Mouse (Mus musculus): ENCODE results near the gene Ccdc34. TPM values are rescaled to one million over a fixed set of nuclear protein-coding genes. Genes with fewer than 3 reads are reported as not detected.

Ccdc34 gene
- 55.8 and 61.8 TPM in 2 replicates for polyA plus RNA-seq (2016; fragmentation: Nextera tagmentation; extraction: Ambion mirVana)

DNA sequence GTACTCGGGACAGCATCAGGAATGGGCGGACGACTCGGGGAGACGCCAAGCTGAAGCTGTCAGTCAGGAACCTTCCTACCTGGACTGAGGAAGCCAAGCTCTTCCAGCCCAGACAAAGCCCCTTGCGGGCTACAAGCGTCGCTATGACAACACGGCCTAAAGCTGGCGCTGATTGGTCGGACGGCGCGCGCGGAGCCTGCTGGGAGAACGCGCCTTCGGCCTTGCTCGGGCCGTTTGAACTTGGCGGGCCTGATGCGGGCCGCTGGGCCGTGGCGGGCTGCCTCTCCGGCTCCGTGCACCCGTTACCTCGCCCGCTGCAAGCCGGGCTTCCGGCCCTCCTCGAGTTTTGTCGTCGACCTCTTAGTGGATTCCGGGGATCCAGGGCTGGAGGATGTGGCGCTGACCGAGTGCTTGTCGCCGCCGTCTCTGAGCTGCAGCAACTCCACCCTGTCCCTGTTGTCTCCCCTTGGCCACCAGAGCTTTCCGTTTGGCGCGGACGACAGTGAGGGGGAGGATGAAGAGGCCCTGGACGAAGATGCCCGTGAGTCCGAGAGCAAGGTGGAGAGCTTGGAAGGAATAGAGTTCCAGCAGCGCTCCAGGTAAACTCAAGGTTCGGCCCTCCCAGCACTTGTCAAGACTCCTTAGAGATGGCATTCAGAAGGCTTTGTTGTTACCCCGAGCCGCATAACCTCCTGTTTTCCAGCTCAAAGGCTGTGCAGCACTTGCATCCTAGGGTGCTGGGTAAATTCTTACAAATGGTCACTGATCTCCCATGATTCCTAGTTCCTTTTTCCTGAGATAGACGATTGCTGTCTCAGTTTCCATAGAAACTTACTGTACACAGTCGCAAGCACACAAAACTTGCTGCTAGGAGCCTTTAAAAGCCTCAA lies at the start of gene Ccdc34:
Gene Ccdc34 (plus strand): TSS at position 202 of the 890 bp plus-strand sequence.
- H3K4me1 ChIP-seq, result peaks cover 20% of the 10 kb centered on the region
- peak within 1 kb of the TSS; percentile 90 for H3K27ac ChIP-seq (replicated peaks)
- WGBS, result under 1% methylated on average over 55 of the region's 55 CpGs
- peak within 1 kb of the TSS; percentile 69 for H3K4me2 ChIP-seq (replicated peaks)
- H3K27me3 ChIP-seq, result no peaks in the 10 kb centered on the region
- H3K36me3 ChIP-seq, result peaks cover 14% of the 10 kb centered on the region
- no peaks in the 10 kb centered on the region for H3K9me3 ChIP-seq
- peak within 1 kb of the TSS; percentile 80 for H3K4me3 ChIP-seq
- ATAC-seq (ENCODE audit: low FRiP score, low read depth), result peak; percentile 100
- H3K9ac ChIP-seq (replicated peaks), result peak within 1 kb of the TSS; percentile 90

DNA sequence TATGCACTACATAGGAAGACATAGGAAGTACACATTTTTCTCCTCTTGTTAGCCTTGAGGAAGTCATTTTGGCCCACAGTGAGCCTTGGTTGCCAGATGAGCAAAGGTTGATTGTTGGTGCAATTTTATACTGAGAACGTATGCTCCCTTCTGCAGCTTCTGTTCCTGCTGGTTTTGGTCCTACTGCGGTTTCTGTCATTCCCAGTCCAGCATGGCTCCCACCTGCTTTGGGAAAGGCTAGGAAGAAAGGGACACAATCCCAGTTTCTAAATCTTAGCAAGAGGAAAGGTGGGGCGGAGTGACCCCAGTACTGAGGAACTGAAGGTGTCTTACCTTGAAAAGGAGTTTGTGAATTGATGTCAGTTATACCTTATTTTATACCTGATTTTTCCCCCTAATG lies 48.2 kb upstream of the Ccdc34 start:
- H3K4me2 ChIP-seq (replicated peaks), result no peak overlapping the region
- H3K4me3 ChIP-seq, result no peak overlapping the region
- ATAC-seq (ENCODE audit: low FRiP score, low read depth), result no peak
- WGBS, result 93% methylated on average over 3 of the region's 3 CpGs
- no peaks in the 10 kb centered on the region for H3K36me3 ChIP-seq
- no peaks in the 10 kb centered on the region for H3K27me3 ChIP-seq
- H3K27ac ChIP-seq (replicated peaks), result no peak overlapping the region
- peaks cover 4% of the 10 kb centered on the region; the same call in 1 of the 2 replicates for H3K4me1 ChIP-seq
- H3K9ac ChIP-seq (replicated peaks), result no peak overlapping the region
- no peaks in the 10 kb centered on the region for H3K9me3 ChIP-seq

DNA sequence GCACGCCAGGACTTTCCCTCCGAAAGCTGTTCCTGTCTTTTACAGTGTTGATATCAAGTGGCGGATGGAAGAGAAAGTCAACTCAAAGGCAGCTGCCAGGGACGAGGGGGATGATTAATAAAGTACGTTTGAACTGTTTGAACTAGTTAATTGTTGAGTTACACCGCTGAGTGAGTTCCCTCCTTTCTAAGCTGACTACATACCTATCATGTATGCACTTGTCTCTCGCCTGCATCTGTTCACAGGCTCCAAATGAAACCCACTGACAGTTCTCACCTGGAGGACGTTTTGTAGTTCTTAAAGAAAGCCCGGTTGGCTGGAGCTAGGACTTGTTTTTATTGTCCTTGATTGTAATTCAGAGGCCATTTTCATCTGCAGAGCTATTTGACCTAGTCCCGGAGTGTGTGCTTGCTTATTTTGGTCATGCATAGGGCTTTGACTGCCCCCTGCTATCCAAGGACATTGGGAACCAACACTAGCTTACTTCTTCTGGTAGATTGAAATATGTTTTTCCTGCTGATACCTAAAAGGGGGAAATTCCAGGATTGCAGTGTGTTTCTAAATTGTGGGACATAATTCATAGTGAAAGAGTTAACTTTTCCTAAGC lies 47.6 kb upstream of the Ccdc34 start:
- Histone ChIP-seq H3K27ac (replicated peaks) (no peak overlapping the region), H3K27me3 (no peaks in the 10 kb centered on the region)
- 78% methylated on average over 10 of the region's 10 CpGs for WGBS

DNA sequence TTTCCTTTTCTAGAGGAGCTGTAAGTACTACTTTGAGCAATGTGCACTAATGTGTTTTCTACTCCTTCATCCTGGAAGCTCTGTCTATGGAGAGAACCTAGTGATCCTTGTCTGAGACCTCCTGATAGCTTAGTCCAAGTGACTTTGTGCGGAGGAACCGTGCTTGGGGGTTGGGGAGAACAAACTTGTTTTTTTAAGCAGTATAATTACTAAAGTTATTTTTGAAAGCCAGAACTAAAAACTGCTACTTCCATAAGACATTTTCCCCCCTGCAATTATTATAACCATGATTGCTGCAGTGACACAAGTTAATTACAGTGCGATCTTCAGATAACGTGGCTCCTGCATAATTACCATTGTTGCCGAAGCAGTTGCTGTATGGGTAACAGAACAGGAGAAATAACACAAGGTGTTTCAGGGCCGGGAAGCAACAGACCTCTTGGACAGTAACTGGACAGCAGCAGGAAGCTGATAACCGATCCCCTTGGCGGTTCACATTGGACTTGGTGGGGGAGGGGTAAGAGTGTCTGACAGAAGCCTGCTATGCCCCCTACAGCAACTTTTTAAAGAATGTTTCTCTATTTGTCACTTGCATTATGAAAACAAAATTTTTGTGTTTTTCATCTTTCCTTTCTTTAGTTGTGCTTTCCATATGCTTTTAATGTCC lies 46.7 kb upstream of the Ccdc34 start:
- Histone ChIP-seq H3K4me1 (peaks cover 4% of the 10 kb centered on the region; the same call in 1 of the 2 replicates), H3K9me3 (no peaks in the 10 kb centered on the region), H3K9ac (replicated peaks) (no peak overlapping the region), H3K36me3 (peaks cover 3% of the 10 kb centered on the region; the same call in 1 of the 2 replicates), H3K27ac (replicated peaks) (no peak overlapping the region), H3K4me3 (no peak overlapping the region), H3K27me3 (no peaks in the 10 kb centered on the region), H3K4me2 (replicated peaks) (no peak overlapping the region)
- ATAC-seq (ENCODE audit: low FRiP score, low read depth), result no peak
- 81% methylated on average over 8 of the region's 8 CpGs for WGBS

More for the DNA sequence above, 47.6 kb upstream of the Ccdc34 start:
- Histone ChIP-seq H3K9me3 (no peaks in the 10 kb centered on the region), H3K4me3 (no peak overlapping the region), H3K36me3 (no peaks in the 10 kb centered on the region), H3K9ac (replicated peaks) (no peak overlapping the region), H3K4me1 (peaks cover 4% of the 10 kb centered on the region; the same call in 1 of the 2 replicates), H3K4me2 (replicated peaks) (no peak overlapping the region)
- no peak for ATAC-seq (ENCODE audit: low FRiP score, low read depth)

DNA sequence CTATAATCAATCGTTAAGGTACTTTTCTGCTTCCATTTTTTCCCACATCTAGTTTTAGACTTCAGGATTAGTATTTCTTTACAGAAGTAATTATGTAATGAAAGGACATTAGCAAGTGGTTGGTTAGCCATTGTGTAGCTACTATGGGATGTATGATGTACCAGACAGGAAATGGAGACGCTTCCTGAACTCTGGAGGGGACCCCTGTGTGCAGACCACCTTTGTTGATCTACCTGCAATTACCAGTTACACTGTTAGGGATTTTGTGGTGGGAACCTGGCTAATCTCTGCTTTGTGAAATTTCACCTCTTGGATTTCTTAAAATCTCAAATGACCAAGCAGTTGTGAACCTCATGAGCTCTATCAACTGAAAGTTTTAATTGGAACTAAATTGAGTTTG lies 45.3 kb upstream of the Ccdc34 start:
- ATAC-seq (ENCODE audit: low FRiP score, low read depth), result no peak
- H3K4me2 ChIP-seq (replicated peaks), result no peak overlapping the region

DNA sequence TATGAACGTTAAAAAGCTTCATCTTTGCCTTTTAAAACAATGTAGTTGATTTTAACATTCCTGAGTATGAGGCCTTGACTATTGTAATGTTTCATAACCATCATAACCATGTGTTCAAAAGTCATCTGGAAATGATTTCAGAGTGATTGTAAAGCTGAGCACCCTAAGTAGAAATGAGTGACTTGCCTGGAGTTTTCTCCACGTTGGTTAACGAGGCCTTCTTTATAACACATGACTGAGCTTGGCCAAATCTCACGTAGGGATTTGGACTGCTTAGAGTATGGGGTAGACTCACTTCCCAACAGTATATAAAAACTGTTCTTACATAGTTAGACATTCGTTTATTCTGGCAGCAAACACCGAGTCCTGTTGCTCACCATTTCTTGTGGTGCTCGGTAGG lies 44.7 kb upstream of the Ccdc34 start:
- Histone ChIP-seq H3K4me2 (replicated peaks) (no peak overlapping the region), H3K4me1 (peaks cover 4% of the 10 kb centered on the region; the same call in 1 of the 2 replicates), H3K27me3 (no peaks in the 10 kb centered on the region), H3K36me3 (peaks cover 6% of the 10 kb centered on the region), H3K4me3 (no peak overlapping the region), H3K9me3 (no peaks in the 10 kb centered on the region), H3K9ac (replicated peaks) (no peak overlapping the region), H3K27ac (replicated peaks) (no peak overlapping the region)
- 81% methylated on average over 7 of the region's 7 CpGs for WGBS
- ATAC-seq (ENCODE audit: low FRiP score, low read depth), result no peak

More for the DNA sequence above, 45.3 kb upstream of the Ccdc34 start:
- Histone ChIP-seq H3K27ac (replicated peaks) (no peak overlapping the region), H3K36me3 (peaks cover 6% of the 10 kb centered on the region), H3K27me3 (no peaks in the 10 kb centered on the region), H3K4me3 (no peak overlapping the region), H3K9ac (replicated peaks) (no peak overlapping the region), H3K4me1 (peaks cover 4% of the 10 kb centered on the region; the same call in 1 of the 2 replicates), H3K9me3 (no peaks in the 10 kb centered on the region)
- 86% methylated on average over 2 of the region's 2 CpGs for WGBS

DNA sequence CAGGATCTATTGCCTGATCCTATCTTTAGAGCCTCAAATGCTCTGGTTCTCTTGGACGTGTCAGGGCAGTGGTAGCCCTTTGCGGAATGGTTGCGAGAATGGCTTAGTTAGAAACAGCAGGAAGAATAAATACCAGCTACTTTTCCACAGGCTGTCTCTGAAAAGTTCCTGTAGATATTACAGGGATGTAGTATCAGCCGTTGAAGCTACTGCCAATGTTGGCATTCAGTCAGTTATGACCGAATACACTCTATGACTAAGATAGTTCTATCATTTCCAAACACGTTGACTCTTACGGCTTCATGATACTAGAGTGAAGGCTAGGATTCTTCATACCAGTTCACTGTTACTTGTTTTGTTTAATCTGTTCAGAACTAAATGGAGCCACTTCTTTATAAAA lies 42.8 kb upstream of the Ccdc34 start:
- H3K27ac ChIP-seq (replicated peaks), result no peak overlapping the region
- H3K9ac ChIP-seq (replicated peaks), result no peak overlapping the region
- H3K27me3 ChIP-seq, result no peaks in the 10 kb centered on the region
- 95% methylated on average over 7 of the region's 7 CpGs for WGBS
- no peak overlapping the region for H3K4me3 ChIP-seq
- H3K4me1 ChIP-seq, result peaks cover 4% of the 10 kb centered on the region; the same call in 1 of the 2 replicates
- H3K9me3 ChIP-seq, result no peaks in the 10 kb centered on the region
- no peak overlapping the region for H3K4me2 ChIP-seq (replicated peaks)
- H3K36me3 ChIP-seq, result peaks cover 6% of the 10 kb centered on the region
- no peak for ATAC-seq (ENCODE audit: low FRiP score, low read depth)

DNA sequence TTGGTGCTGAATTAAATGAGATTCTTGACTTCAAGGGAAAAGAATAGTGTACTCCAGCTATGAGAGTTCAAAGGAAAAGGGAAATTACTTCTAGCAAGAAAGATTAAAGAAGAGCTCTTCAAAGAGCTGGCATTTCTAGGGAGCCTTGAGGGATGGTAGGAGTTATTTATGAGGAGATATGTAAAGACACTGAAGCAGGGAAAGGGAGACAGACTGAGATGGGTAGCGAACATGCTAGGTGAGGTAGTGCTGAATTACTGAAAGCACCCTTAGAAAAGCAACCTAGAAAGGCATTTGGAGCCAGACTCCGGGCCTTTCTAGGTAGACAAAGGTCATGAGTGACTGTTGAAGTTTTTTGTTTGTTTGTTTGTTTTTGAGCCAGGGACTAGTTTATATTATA lies 41.4 kb upstream of the Ccdc34 start:
- 90% methylated on average over 2 of the region's 2 CpGs for WGBS
- no peaks in the 10 kb centered on the region for H3K27me3 ChIP-seq
- no peaks in the 10 kb centered on the region for H3K9me3 ChIP-seq
- H3K4me2 ChIP-seq (replicated peaks), result no peak overlapping the region
- H3K27ac ChIP-seq (replicated peaks), result no peak overlapping the region
- no peak overlapping the region for H3K9ac ChIP-seq (replicated peaks)
- no peaks in the 10 kb centered on the region for H3K4me1 ChIP-seq
- peaks cover 6% of the 10 kb centered on the region for H3K36me3 ChIP-seq
- no peak overlapping the region for H3K4me3 ChIP-seq
- ATAC-seq (ENCODE audit: low FRiP score, low read depth), result no peak

DNA sequence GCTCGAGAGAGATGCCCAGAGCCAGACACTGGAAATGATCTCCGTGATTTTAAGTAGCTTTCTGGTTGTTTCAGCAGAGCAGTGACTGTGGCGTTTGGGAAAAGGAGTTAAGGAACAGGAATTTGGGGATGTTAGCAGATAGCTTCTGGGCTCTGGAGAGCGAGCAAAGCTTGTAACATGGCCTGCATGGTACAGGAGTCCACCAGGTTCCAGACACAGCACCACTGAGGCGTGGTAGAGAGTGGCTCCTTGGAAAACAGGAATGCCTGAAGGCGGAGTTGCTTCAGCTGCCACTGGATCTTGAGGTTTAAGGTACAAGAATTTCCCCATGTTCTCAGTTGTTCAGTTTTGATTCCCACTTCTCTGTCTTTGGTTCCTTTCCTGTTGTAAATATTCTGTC lies 40.3 kb upstream of the Ccdc34 start:
- Histone ChIP-seq H3K27me3 (no peaks in the 10 kb centered on the region), H3K27ac (replicated peaks) (no peak overlapping the region), H3K36me3 (peaks cover 6% of the 10 kb centered on the region), H3K9me3 (no peaks in the 10 kb centered on the region), H3K9ac (replicated peaks) (no peak overlapping the region), H3K4me3 (no peak overlapping the region), H3K4me2 (replicated peaks) (no peak overlapping the region), H3K4me1 (no peaks in the 10 kb centered on the region)
- no peak for ATAC-seq (ENCODE audit: low FRiP score, low read depth)
- WGBS, result 84% methylated on average over 6 of the region's 6 CpGs

DNA sequence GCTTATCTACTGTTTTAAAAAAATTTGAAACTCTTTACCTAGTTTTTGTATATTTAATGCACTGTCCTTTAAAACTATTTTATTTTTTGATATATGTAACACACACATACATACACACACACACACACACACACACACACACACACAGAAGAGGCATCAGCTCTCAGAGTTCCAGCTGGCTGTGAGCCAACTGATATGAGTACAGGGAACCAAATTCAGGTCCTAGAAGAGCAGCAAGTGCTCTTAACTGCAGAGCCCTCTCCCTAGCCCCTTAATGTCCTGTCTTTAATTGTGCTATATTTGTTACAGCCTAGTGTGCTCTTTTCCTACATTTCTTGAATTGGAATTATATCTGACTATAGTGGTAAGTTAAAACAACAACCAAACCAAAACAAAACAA lies 38.4 kb upstream of the Ccdc34 start:
- ATAC-seq (ENCODE audit: low FRiP score, low read depth), result no peak
- Histone ChIP-seq H3K9ac (replicated peaks) (no peak overlapping the region), H3K27ac (replicated peaks) (no peak overlapping the region), H3K36me3 (peaks cover 6% of the 10 kb centered on the region), H3K4me1 (no peaks in the 10 kb centered on the region), H3K9me3 (no peaks in the 10 kb centered on the region), H3K4me2 (replicated peaks) (no peak overlapping the region), H3K27me3 (no peaks in the 10 kb centered on the region), H3K4me3 (no peak overlapping the region)

DNA sequence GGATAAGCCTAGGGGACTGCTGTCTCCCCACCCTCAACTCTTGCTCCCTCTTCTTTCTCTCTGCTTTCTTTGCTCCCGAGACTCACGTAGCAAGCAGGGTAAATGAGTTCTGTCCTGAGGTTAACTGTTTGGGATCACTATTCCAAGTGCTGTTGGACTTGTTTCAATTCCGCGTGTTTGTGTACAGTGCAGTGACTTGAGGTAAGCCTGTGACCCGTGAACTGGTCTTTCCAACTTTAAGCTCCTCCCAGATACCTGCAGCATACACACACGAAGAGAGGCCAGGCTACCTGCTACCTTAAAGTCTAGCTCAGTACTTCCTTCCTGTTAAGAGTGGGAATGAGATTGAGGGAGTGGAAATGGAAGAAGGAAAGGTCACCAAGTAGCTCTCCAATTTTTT lies 34.2 kb upstream of the Ccdc34 start:
- no peak overlapping the region for H3K4me3 ChIP-seq
- 90% methylated on average over 6 of the region's 6 CpGs for WGBS
- no peak overlapping the region for H3K9ac ChIP-seq (replicated peaks)
- no peak for ATAC-seq (ENCODE audit: low FRiP score, low read depth)
- no peaks in the 10 kb centered on the region for H3K27me3 ChIP-seq
- H3K27ac ChIP-seq (replicated peaks), result no peak overlapping the region
- no peaks in the 10 kb centered on the region for H3K9me3 ChIP-seq
- H3K36me3 ChIP-seq, result no peaks in the 10 kb centered on the region
- H3K4me2 ChIP-seq (replicated peaks), result no peak overlapping the region
- H3K4me1 ChIP-seq, result peaks cover 9% of the 10 kb centered on the region; the same call in 1 of the 2 replicates

DNA sequence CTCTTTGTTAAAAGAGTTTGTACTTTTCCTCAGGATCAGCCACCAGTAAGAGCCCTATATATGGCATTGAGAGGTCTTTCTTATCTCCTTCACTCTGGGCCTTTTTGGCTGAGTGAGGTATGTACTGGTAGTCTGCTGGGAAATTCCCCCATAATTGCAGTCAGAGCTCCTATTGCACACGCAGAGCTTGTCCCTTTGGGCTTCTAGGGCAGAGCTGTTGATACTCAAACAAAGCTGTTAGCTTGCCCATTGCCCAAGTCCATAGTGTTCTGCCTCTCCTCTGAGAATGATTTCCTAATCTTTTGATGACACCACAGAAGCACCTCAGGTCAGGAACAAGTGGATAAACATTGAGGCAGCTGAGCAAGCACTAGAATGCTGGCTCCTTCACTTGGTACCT lies 32.7 kb upstream of the Ccdc34 start:
- no peak for ATAC-seq (ENCODE audit: low FRiP score, low read depth)
- H3K9ac ChIP-seq (replicated peaks), result no peak overlapping the region
- H3K9me3 ChIP-seq, result no peaks in the 10 kb centered on the region
- no peaks in the 10 kb centered on the region for H3K27me3 ChIP-seq
- no peak overlapping the region for H3K4me2 ChIP-seq (replicated peaks)
- no peaks in the 10 kb centered on the region for H3K36me3 ChIP-seq
- H3K27ac ChIP-seq (replicated peaks), result 0 out of 2 replicates have a peak overlapping the region, but pooled peaks have one; percentile 20
- H3K4me3 ChIP-seq, result no peak overlapping the region
- peaks cover 24% of the 10 kb centered on the region for H3K4me1 ChIP-seq
- WGBS, result 65% methylated on average over 1 of the region's 1 CpGs

Data from midbrain, embryonic 12.5 days (tissue).